Mouse (Mus musculus) lung, adult 2 months (tissue): Measurements from ENCODE around the gene Vsx1.

Experiments used
- CTCF ChIP-seq: fragments of 200-500 bp; IDR thresholded peaks from 2 replicates; pipeline ENCODE4 v1.5.1; 2011; ENCODE audit warnings: mild to moderate bottlenecking, low read length, control low read depth; ENCODE audit not compliant: insufficient read depth
- POLR2A ChIP-seq: fragments of 200-500 bp; IDR thresholded peaks from 2 replicates; pipeline ENCODE4 v1.6.1; 2011; ENCODE audit warnings: low read depth, mild to moderate bottlenecking, control low read depth, low read length, borderline replicate concordance; ENCODE audit errors: extremely low read depth

DNA sequence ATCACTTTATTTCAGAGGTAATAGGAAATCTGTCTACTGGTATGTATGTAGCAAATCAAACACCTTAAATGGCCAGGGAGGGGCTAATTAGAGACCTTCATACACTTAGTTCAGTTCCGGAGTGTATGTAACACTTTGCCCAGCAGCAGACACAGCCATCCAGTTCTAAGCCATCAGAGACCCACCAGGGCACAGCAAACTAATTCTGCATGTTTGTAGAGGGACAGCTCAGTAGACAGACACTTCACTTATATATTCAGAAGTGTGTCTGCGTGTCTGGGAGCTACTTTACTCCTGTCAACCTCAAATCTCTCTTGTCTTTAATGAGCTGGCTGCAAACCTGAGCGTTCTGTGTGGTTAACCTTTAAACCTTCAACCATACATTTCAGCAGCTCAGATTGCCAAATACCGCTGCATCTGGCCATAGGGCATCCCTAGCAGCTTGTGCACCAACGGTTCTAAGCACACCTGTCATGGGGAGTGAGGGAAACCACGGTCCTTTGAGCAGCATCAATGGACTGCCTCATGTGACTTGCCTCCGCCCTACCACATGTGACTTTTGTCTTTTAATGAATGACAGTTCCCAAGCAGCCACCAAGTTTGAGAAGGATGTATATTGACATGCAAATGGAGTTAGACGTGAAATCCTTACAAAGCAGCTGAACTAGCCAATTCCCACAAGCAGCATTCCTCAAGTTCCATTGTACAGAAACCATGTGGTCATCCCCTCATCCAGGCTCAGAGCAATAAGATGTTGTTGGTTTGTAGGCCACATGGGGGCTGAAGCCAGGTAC, 32.0 kb downstream of the Vsx1 start:
- TF ChIP-seq CTCF = no peak
- TF ChIP-seq POLR2A = no peak
